Mouse (Mus musculus) midbrain, embryonic 10.5 days (tissue): Measurements from ENCODE around the gene Sap18. TPM values are rescaled to one million over a fixed set of nuclear protein-coding genes. Genes with fewer than 3 reads are reported as not detected.

Source experiments
- DNase-seq: peaks from one replicate; pipeline ENCODE4 v3.0.0-alpha.2; 2017; ENCODE audit warnings: low spot score
- H3K27ac ChIP-seq: fragments of 300-500 bp; sonication (generic); replicated peaks from 2 replicates; pipeline ENCODE4 v1.5.1; 2016; ENCODE audit warnings: mild to moderate bottlenecking
- H3K27me3 ChIP-seq: fragments of 300-500 bp; sonication (generic); 2 replicates; pipeline ENCODE4 v1.6.1; 2016; ENCODE audit warnings: low read depth, mild to moderate bottlenecking; ENCODE audit not compliant: poor library complexity, severe bottlenecking
- H3K36me3 ChIP-seq: fragments of 300-500 bp; sonication (generic); 2 replicates; pipeline ENCODE4 v1.6.1; 2016; ENCODE audit warnings: mild to moderate bottlenecking, moderate library complexity
- H3K4me1 ChIP-seq: fragments of 300-500 bp; sonication (generic); 2 replicates; pipeline ENCODE4 v1.6.1; 2016
- H3K4me3 ChIP-seq: fragments of 300-500 bp; sonication (generic); 2 replicates; pipeline ENCODE4 v1.5.1; 2016; ENCODE audit warnings: mild to moderate bottlenecking, moderate library complexity
- H3K9me3 ChIP-seq: fragments of 300-500 bp; sonication (generic); replicated peaks from 2 replicates; pipeline ENCODE4 v1.6.1; 2016; ENCODE audit warnings: mild to moderate bottlenecking
- WGBS: fragments of 180-500 bp; shearing (Covaris S2); methylation state at CpG from one replicate; pipeline ENCODE4 v1.1.7; 2016; 5-methylcytosine and 5-hydroxymethylcytosine counted together
- polyA plus RNA-seq: library from polyadenylated mRNA; unstranded; fragments of >200 nt; fragmentation: Nextera tagmentation; extraction: Ambion mirVana; gene quantifications from 2 replicates; pipeline ENCODE4 v1.2.1, GENCODE M21; 2016

The Sap18 gene
- polyA plus RNA-seq, 1 experiment from 2014 or later, result 26.8 TPM

GRCm38 (mm10) chr14:57789759-57790158 lies 8.2 kb upstream of the Sap18 start:
- H3K4me3 ChIP-seq, result no peak overlapping the region
- no peak for DNase-seq
- H3K27ac ChIP-seq, result no peak overlapping the region
- H3K4me1 ChIP-seq, result no peaks in the 10 kb centered on the region
- H3K27me3 ChIP-seq, result no peaks in the 10 kb centered on the region
- H3K9me3 ChIP-seq, result no peaks in the 10 kb centered on the region
- H3K36me3 ChIP-seq, result no peaks in the 10 kb centered on the region
- WGBS, result 88% methylated on average over 9 of the region's 9 CpGs

GRCm38 (mm10) chr14:57791171-57791570 lies 6.8 kb upstream of the Sap18 start:
- H3K4me1 ChIP-seq, result no peaks in the 10 kb centered on the region
- H3K27ac ChIP-seq, result no peak overlapping the region
- no peak for DNase-seq
- H3K36me3 ChIP-seq, result no peaks in the 10 kb centered on the region
- no peak overlapping the region for H3K4me3 ChIP-seq
- no peaks in the 10 kb centered on the region for H3K9me3 ChIP-seq
- 83% methylated on average over 4 of the region's 4 CpGs for WGBS
- no peaks in the 10 kb centered on the region for H3K27me3 ChIP-seq

GRCm38 (mm10) chr14:57797551-57797950 lies 429 bp upstream of the Sap18 start:
- Histone ChIP-seq H3K4me1 (peaks cover 22% of the 10 kb centered on the region), H3K9me3 (no peaks in the 10 kb centered on the region), H3K36me3 (peaks cover 27% of the 10 kb centered on the region), H3K4me3 (peak overlapping the region; percentile 90), H3K27me3 (no peaks in the 10 kb centered on the region), H3K27ac (peak overlapping the region; percentile 95)
- DNase-seq, result no peak
- WGBS, result 13% methylated on average over 7 of the region's 7 CpGs

GRCm38 (mm10) chr14:57803731-57804130 lies 5.8 kb downstream of the Sap18 start:
- no peaks in the 10 kb centered on the region for H3K9me3 ChIP-seq
- peaks cover 19% of the 10 kb centered on the region for H3K4me1 ChIP-seq
- H3K36me3 ChIP-seq, result peaks cover 88% of the 10 kb centered on the region
- H3K27me3 ChIP-seq, result no peaks in the 10 kb centered on the region
- no peak for DNase-seq
- WGBS, result 92% methylated on average over 4 of the region's 4 CpGs
- H3K4me3 ChIP-seq, result no peak overlapping the region
- no peak overlapping the region for H3K27ac ChIP-seq

GRCm38 (mm10) chr14:57808558-57808957 lies 10.6 kb downstream of the Sap18 start:
- Histone ChIP-seq H3K27me3 (no peaks in the 10 kb centered on the region), H3K4me3 (no peak overlapping the region), H3K4me1 (no peaks in the 10 kb centered on the region), H3K9me3 (no peaks in the 10 kb centered on the region), H3K36me3 (peaks cover 100% of the 10 kb centered on the region), H3K27ac (no peak overlapping the region)
- no peak for DNase-seq
- WGBS, result 75% methylated on average over 5 of the region's 5 CpGs

- Histone ChIP-seq H3K4me3 (no peak overlapping the region), H3K27ac (no peak overlapping the region), H3K9me3 (no peaks in the 10 kb centered on the region), H3K36me3 (peaks cover 99% of the 10 kb centered on the region), H3K4me1 (no peaks in the 10 kb centered on the region), H3K27me3 (no peaks in the 10 kb centered on the region)
- no peak for DNase-seq
- WGBS, result 93% methylated on average over 2 of the region's 2 CpGs
Observed at GRCm38 (mm10) chr14:57810886-57811285, 12.9 kb downstream of the Sap18 start.

- Histone ChIP-seq H3K4me1 (no peaks in the 10 kb centered on the region), H3K36me3 (peaks cover 99% of the 10 kb centered on the region), H3K9me3 (no peaks in the 10 kb centered on the region), H3K27ac (no peak overlapping the region), H3K27me3 (no peaks in the 10 kb centered on the region), H3K4me3 (no peak overlapping the region)
- 94% methylated on average over 5 of the region's 5 CpGs for WGBS
- DNase-seq, result no peak
Observed at GRCm38 (mm10) chr14:57811844-57812243, 13.9 kb downstream of the Sap18 start.

GRCm38 (mm10) chr14:57820839-57821238 lies 22.9 kb downstream of the Sap18 start:
- Histone ChIP-seq H3K27me3 (no peaks in the 10 kb centered on the region), H3K9me3 (no peaks in the 10 kb centered on the region), H3K36me3 (peaks cover 78% of the 10 kb centered on the region)

GRCm38 (mm10) chr14:57825788-57826751 lies 28.1 kb downstream of the Sap18 start, which contains the start of the genes Ska3 and Mrpl57:
Gene Ska3, minus strand, starts transcription at chr14:57826185.
Gene Mrpl57, plus strand, starts transcription at chr14:57826234.
- Histone ChIP-seq H3K36me3 (peaks cover 35% of the 10 kb centered on the region), H3K27ac (peak within 1 kb of the TSS; percentile 95), H3K4me1 (peaks cover 35% of the 10 kb centered on the region), H3K4me3 (peak within 1 kb of the TSS; percentile 77), H3K27me3 (no peaks in the 10 kb centered on the region), H3K9me3 (no peaks in the 10 kb centered on the region)
- DNase-seq, result peak; percentile 96
- under 1% methylated on average over 96 of the region's 96 CpGs for WGBS

More at GRCm38 (mm10) chr14:57820839-57821238, 22.9 kb downstream of the Sap18 start:
- H3K27ac ChIP-seq, result no peak overlapping the region
- 96% methylated on average over 4 of the region's 4 CpGs for WGBS
- DNase-seq, result no peak
- H3K4me1 ChIP-seq, result peaks cover 19% of the 10 kb centered on the region
- no peak overlapping the region for H3K4me3 ChIP-seq

- peak overlapping the region; percentile 77 for H3K4me3 ChIP-seq
- 0 out of 2 replicates have a peak overlapping the region, but pooled peaks have one; percentile 95 for H3K27ac ChIP-seq
- peaks cover 35% of the 10 kb centered on the region for H3K4me1 ChIP-seq
- no peak for DNase-seq
- no peaks in the 10 kb centered on the region for H3K27me3 ChIP-seq
- peaks cover 23% of the 10 kb centered on the region for H3K36me3 ChIP-seq
- H3K9me3 ChIP-seq, result no peaks in the 10 kb centered on the region
- 59% methylated on average over 1 of the region's 1 CpGs for WGBS
Observed at GRCm38 (mm10) chr14:57827284-57827683, 29.3 kb downstream of the Sap18 start.

- peaks cover 57% of the 10 kb centered on the region for H3K36me3 ChIP-seq
- no peaks in the 10 kb centered on the region for H3K9me3 ChIP-seq
- no peak for DNase-seq
- H3K27ac ChIP-seq, result no peak overlapping the region
- H3K4me3 ChIP-seq, result no peak overlapping the region
- H3K4me1 ChIP-seq, result no peaks in the 10 kb centered on the region
- H3K27me3 ChIP-seq, result no peaks in the 10 kb centered on the region
- WGBS, result 93% methylated on average over 2 of the region's 2 CpGs
Observed at GRCm38 (mm10) chr14:57833526-57833925, 35.5 kb downstream of the Sap18 start.

- H3K36me3 ChIP-seq, result peaks cover 63% of the 10 kb centered on the region
- no peak overlapping the region for H3K27ac ChIP-seq
- no peak overlapping the region for H3K4me3 ChIP-seq
- DNase-seq, result no peak
- no peaks in the 10 kb centered on the region for H3K4me1 ChIP-seq
- 91% methylated on average over 10 of the region's 10 CpGs for WGBS
- no peaks in the 10 kb centered on the region for H3K27me3 ChIP-seq
- H3K9me3 ChIP-seq, result no peaks in the 10 kb centered on the region
Observed at GRCm38 (mm10) chr14:57835157-57835556, 37.2 kb downstream of the Sap18 start.

- Histone ChIP-seq H3K36me3 (peaks cover 73% of the 10 kb centered on the region), H3K9me3 (no peaks in the 10 kb centered on the region), H3K27me3 (no peaks in the 10 kb centered on the region), H3K4me3 (no peak overlapping the region), H3K4me1 (no peaks in the 10 kb centered on the region), H3K27ac (no peak overlapping the region)
- 93% methylated on average over 3 of the region's 3 CpGs for WGBS
- no peak for DNase-seq
Observed at GRCm38 (mm10) chr14:57844535-57844934, 46.6 kb downstream of the Sap18 start.
